Mouse (Mus musculus) ES-E14 (cell line): ENCODE measurements around the gene Rnpep.

Experiments used
- CHD2 ChIP-seq: IDR thresholded peaks from 2 replicates; pipeline ENCODE4 v1.6.1; 2014; ENCODE audit warnings: mild to moderate bottlenecking, low read depth, low read length, inconsistent platforms
- HCFC1 ChIP-seq: IDR thresholded peaks from 2 replicates; pipeline ENCODE4 v1.6.1; 2012; ENCODE audit warnings: low read length, inconsistent platforms, borderline replicate concordance; ENCODE audit not compliant: insufficient read depth
- MAFK ChIP-seq: IDR thresholded peaks from 2 replicates; pipeline ENCODE4 v1.6.1; 2014; ENCODE audit warnings: mild to moderate bottlenecking, low read depth, low read length, inconsistent platforms; ENCODE audit not compliant: insufficient read depth
- ZC3H11A ChIP-seq: IDR thresholded peaks from 2 replicates; pipeline ENCODE4 v1.6.1; 2012; ENCODE audit warnings: low read depth, mild to moderate bottlenecking, inconsistent platforms, low read length, borderline replicate concordance
- ZNF384 ChIP-seq: IDR thresholded peaks from 2 replicates; pipeline ENCODE4 v1.6.1; 2012; ENCODE audit warnings: low read depth, low read length, inconsistent platforms

GRCm38 (mm10) chr1:135233961-135234360 lies 49.9 kb downstream of the Rnpep start:
- TF ChIP-seq MAFK (no peak), ZC3H11A (no peak), CHD2 (no peak), HCFC1 (no peak), ZNF384 (no peak)
